Mouse (Mus musculus): ENCODE measurements at regions not wholly inside any gene's neighbourhood (a gene's known extent, or its start where the extent isn't known, plus 50 kb on each side); places are given as distances from the start of the nearest gene placed in this dataset.
"Not testable (repeated sequence)": the region's sequence is repeated elsewhere in the genome, so short reads cannot be mapped to it uniquely, and the experiment has no call there.

DNA sequence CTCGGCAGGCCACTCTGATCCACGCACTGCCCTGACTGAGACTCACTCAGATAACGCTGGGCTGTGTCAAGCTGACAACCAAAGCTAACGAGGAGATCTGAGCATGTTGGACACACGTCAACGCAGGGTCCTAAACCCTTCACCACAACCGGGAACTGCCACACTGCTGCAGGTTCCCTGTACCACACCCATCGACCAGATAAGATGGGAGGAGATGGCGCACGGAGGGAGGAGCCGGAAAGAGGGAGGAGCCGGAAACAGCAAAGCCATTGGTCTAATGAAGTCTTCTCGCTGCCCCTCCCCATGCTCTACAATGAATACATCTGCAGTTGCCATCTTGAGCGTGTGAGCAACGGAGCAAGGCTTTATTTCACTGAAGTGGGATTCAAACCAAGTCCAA, 182.9 kb upstream of the Rpl38 start:
- DNase-seq (ENCODE audit: low spot score in 2 of 2): no peak

DNA sequence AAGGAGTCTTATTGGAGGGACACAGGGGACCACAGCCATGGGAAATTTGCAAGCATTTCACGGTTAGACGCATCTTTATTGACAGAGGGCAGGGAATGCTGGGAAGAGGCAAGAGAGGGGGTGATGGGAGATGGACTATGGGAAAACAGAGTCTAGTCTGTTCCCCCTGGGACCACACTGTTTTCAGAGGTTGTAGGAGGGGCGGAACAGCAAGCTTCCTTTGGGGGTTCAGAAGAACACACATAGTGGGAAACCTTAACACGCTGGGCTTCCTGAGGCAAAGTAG, 183.7 kb upstream of the Rpl38 start:
- DNase-seq (ENCODE audit: low spot score in 2 of 2): no peak

DNA sequence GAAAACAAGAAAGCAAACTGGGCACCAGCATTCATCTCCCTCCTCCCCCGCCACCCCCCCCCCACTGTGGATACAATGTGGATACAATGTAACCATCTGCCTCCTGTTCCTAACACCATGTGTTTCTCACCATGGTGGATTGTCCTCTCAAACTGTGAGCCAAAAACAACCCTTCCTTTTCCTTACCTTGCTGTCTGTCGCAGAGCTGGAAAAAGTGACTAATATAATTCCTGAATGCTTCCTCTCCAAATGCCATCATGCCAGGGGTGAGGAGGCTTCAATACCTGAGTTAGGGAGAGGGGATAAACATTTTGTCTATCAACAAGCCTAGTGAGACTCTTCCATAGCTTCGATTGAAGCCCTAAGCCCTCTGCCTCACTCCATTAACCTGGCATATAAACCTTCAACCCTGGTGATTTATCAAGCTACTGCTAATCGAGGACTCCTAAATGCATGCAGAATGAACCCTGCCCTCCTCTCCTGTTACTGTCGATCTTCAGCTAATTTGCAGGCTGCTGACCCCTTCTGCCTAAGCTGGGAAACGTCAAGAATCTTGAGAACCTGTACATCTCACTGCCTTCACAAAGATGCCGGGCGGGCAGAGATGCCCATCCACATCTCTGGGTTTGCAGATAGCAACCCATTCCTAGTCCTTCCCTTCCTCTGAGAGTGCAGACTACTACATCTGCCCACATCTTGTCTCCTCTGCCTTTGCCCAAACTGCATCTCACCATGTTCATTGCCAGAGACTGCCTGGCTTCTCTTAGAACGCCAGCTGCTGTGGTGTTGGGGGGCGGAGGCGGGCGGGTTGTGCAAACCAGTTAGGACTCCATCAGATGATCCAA, 184.3 kb upstream of the Rpl38 start:
- no peak for DNase-seq (ENCODE audit: low spot score in 2 of 2)

DNA sequence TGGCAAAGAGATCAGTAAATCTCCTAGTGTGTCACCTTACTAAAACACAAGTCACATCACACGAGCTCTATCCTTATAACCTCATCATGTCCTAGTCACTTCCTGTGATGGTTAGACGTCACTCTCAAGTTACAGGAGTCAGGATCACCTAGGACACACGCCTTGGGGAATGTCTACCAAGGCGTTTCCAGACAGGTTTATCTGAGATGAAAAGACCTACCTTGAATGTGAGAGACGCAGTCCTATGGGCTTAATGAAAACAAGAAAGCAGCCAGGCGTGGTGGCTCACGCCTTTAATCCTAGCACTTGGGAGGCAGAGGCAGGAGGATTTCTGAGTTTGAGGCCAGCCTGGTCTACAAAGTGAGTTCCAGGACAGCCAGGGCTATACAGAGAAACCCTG, 185.0 kb upstream of the Rpl38 start:
- DNase-seq (ENCODE audit: low spot score in 2 of 2): not testable (repeated sequence)

DNA sequence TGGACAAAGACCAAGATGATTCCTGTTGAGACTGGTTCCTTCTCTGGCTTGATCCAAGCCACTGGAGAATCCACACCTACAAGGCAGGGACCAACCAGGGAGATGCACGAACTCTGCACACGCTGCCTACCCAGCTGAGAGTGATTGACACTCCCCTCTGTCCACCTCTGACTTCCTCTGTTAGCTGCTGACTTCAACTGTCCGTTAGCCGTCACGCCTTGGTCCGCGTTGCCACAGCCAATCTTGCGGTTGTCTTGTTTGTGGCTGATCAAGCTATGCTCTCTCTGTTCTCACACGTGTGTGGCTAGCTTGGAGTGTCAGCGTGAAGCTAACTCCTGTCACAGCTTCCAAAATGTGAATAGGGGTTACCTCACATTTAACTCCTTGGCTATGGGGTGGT, 186.3 kb upstream of the Rpl38 start:
- DNase-seq (ENCODE audit: low spot score in 2 of 2): peak; percentile 27 to 57

DNA sequence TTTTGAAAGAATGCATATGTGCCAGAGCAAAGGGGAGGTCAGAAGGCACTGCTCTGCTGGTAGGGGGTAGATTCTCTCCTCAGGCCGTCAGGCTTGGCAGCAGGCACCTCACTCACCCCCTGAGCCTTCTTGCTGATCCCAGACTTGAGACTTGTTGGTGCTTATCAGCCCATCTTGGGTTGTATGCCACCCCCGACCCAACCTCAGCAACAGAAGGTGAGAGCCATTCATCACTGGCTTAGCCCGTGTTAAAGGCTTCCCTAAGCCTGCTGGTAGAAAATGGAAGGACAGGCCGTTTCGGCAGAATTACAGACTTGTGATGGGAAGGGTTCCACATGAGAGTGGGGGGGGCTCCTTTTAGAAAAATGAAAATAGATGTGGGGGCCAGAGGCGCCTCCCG, 187.3 kb upstream of the Rpl38 start:
- DNase-seq (ENCODE audit: low spot score in 2 of 2): no peak

DNA sequence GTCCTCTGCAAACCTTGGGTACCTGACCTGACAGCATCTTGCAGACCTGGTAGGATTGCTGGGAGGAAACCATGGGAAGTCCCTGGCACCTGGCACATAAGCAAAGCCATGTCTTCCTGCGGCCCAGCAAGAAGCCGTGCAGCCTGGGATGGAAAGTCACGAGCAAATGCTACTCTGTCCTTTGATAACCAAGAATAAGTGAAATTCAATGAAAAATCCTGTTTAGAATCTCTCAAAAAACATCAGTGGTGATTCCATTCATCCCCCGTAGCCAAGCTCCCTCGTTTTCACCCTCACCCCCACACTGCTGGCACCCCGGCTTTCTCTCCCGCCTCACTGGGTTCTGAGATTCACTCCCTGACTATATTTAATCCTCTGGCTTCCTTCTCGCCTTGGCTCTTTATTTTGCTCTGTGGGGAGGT, 188.2 kb upstream of the Rpl38 start:
- DNase-seq (ENCODE audit: low spot score in 2 of 2): no peak

DNA sequence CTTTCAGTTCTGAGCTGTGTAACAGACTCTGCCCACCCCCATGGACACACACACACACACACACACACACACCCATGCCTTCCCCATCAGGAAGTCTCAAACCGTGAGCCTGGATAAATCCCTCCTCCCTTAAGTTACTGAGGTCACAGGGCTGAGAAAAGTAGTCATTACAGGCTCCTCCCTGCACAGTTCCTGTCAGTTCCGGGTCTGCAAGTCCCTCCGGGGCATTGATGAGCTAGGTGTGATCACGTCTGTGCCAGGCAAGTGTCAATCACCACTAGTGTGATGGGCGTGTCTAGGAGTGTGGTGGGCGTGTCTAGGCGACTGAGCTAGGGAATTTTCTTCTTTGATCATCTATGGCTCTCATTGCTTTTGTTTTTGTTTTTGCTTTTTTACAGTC, 189.6 kb upstream of the Rpl38 start:
- peak; percentile 42 to 52 for DNase-seq (ENCODE audit: low spot score in 2 of 2)

DNA sequence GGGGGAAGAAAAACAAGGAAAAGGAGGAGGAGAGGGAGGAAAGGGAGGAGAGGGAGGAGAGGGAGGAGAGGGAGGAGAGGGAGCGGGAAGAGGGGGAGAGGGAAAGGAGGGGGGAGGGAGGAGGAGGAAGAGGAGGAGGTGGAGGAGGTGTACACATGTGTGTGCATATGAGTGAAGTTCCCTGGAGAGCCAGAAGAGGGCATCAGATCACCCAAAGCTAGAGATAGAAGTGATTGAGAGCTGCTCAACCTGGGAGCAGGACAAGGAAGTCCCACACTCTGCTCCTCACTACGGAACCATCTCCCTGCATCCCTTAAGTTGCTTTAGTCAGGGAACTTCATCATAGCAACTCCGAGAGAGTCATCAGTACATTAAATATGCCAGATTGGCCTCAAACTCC, 191.0 kb upstream of the Rpl38 start:
- DNase-seq (ENCODE audit: low spot score in 2 of 2): no peak

DNA sequence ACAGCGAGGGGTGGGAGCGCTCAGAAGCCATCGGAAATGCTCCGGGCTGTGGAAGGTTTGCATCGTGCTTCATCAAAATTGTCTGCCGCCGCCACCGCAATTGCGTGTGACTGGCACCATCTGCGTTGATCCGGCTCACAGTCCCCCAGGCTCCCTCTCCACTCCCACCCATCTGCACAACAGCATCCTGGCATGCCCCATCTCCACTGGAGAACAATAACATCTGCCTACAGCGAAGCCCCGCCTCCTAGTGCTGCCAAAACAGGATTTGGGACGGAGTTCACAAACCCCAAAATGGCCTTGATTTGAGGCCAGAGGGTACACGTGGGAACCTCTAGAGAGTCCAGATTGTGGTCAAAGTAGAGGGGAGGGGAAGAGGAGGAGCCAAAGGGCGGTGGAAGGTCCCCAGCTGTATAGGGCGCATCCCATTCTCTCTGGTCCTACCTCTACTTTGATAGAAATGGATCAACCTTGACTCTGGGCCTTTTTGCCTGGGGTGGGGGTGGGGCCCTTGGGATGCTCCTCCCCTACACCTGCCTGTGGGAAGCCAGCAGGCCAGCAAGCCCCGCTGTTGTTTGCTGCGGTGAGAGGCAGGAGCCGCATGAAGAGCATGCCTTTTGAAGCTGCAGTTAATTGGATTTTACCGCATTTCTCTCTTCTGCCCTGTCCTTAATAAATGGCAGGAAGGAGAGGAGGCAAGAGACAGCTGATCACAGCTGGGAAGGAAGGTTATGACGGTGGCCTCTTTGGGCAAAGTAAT, 195.6 kb upstream of the Rpl38 start:
- DNase-seq (ENCODE audit: low spot score in 2 of 2): no peak

DNA sequence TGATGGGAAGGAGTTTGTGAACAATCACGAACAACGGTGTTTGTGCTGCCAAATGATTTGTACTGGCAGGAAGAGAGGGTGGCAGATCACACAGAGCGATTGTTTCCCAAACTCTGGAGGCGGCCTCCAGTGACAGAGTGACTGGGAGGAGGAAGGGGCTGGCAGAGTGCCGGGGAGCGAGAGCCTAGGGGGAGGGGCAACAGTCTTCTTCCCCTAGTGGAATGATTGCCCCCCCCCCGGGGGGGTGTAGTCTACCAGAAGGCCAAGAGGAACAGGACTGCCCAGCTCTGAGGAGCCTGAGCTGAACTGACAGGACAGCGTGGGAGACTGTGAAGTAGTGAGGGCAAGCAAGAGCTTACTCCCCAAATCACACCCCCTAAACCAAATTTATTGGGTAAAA, 199.9 kb upstream of the Rpl38 start:
- DNase-seq (ENCODE audit: low spot score in 2 of 2): no peak

DNA sequence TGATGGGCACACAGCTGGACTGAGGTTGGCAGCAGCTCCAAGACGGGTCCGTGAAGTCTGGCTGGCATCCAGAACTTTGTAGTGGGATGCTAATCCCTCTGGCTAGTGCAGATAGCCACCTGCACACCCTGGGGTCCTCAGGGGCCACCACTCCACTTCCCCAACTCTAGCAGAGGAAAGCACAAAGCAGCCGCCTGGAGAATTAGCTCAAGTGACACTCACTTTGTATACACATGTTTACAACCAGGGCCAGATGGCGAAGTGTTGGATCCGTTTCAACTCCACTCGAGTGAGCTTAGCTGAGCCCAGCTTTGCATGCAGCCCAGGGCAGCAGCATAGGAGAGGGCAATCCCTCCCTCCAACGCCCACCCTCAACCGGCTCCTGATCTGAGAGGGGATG, 200.5 kb upstream of the Rpl38 start:
- no peak for DNase-seq (ENCODE audit: low spot score in 2 of 2)

DNA sequence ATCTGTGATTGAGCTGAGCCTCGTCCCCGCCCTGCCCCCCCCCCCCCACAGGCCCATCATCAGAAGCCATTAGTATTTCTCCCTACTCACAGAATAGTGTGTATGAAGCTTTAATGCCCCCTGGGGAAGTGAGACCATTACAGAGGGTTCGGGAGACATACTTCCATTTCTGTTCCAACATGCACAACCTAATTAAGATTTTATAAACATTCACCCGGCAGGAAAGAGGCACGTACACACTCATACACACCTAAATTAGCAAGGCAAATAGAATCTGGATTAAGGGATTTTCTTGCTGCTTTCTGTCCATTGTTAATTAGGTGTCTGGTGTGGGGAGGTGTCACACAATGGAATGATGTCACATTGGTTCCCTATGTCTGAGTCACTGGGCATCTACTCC, 202.8 kb upstream of the Rpl38 start:
- DNase-seq (ENCODE audit: low spot score in 2 of 2): no peak

DNA sequence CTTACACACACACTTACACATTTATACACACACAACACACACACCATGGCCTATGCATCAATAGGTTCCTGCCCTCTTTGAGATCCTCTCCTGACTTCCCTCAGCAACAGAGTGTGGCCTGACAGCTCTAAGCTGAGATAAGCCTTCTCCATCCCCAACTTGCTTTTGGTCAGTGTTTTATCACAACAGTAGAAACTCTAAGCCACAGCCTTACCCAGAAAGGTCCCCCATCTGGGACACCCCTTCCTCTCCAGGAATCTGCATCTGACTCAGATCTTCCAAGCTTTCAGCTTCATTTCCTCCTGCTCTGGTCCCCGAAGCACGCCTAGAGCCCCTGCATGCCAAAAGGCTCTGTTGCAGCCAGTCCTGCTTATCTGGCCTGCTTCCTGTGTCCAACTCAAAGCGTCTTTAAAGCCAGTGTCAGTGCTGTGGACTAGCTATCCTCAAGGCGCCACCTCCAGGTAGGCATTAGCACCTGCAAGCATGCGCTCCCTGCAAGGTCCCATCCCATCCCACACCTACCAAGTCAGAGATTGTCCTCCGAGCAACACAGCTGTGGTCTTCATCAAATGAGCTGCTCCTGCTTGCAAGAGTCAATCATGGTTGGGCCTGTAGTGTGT, 205.5 kb upstream of the Rpl38 start:
- DNase-seq (ENCODE audit: low spot score in 2 of 2): peak in 1 of 2 experiments; percentile 29

DNA sequence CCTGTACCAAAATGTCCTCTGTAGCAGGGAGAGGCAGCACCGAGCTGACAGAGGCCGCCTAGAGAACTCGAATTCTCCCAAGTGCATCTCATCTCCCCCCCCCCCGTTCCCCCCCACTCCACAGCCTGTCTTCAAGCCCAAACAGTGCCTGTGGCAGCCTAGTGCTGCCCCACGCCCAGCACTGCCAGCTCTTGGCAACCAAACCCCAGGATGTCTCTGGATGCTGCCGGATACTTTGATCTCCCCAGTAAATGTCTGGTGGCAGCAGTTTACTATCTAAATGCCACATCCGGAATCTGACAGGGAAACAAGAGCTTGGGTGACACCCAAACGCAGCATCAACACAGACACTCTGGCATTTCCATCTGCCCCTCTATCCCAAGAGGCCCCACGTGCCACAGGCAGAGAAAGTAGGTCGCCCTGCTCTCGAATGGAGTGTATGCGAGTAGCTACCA, 213.4 kb upstream of the Rpl38 start:
- no peak for DNase-seq (ENCODE audit: low spot score in 2 of 2)

DNA sequence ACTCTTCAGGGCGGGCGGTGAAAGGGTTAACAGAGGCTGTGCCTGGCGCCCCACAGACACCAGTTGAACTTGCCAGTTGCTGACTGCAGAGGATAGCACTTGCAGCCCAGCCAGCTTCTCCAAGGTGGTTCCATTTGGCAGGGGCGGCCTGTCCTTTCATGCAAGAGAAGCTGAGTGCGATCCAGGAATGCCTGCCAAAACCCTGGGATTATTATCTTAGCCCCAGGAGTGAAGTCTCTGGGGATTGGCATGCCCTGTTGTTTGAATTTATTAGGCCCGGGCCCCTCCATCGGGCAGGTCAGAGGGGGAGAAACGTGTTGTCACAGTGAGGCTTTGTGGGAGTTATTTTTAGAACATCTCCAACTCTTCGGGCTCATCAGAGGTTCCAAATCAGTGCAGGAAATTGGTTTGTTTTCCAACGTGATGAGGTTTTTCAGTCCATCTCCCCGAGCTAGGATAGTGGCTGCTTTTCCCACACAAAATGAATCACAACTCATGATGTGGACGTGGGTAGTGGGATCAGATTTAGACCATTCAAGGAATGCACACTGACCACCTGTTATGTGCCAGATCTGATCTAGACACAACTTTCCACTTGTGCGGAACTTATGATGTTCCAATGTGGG, 219.4 kb upstream of the Rpl38 start:
- no peak for DNase-seq (ENCODE audit: low spot score in 2 of 2)

DNA sequence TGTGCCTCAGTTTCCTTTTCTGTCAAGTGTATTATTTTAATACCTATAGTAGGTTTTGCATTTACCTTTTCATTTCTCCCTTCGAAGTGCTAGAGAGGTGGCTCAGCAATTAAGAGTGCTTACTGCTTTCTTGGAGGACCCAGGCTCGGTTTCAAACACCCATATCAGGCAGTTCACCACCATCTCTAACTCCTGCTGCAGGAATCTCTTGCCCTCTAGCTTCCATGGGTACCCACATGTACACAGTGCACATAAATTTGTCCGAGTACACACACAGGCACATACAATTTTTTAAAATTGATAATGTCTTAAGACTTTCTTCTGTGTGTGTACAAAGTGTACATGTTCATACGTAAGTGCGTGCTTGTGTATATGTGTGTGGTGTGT, 220.9 kb upstream of the Rpl38 start:
- no peak for DNase-seq (ENCODE audit: low spot score in 2 of 2)

DNA sequence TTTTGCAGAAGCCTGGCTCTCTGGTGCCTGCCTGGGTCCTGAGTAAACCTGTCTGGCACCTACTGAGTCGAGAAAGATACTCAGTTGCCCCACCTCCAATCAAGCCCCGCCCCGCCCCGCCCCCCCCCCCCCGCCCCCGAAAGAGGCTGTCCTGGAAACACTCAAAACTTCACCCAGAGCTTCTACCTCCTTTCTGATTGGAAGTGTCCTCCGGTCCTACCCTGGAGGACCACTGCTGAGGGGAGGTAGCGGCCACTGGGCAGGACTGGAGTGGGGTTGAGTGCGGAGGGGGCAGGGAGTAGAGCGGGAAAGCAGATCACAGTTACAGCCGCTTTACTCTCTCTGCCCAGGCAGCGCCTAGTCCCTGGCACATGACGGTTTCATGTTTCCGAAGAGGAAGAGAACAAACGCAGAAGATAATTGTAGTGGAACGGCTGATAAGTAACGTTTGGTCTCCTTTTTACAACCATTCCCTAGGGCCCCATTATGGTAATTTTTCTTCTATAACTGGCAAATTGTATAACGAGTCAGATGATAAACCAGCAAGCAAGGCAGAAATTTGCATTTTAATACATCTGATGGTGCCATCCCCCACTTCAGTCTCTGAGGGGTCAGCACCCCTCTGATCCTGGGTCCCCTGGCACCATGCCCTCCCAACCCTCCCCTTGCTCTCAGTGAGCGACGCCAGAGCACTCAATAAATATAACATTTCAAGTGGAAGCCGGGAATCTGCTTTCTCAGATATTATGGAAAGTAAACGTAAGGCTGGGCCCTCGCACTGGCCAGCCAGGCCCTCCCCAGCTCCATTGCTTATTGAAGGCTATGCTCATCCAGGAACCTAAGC, 221.5 kb upstream of the Rpl38 start:
- DNase-seq (ENCODE audit: low spot score in 2 of 2): peak; percentile 6 to 72

DNA sequence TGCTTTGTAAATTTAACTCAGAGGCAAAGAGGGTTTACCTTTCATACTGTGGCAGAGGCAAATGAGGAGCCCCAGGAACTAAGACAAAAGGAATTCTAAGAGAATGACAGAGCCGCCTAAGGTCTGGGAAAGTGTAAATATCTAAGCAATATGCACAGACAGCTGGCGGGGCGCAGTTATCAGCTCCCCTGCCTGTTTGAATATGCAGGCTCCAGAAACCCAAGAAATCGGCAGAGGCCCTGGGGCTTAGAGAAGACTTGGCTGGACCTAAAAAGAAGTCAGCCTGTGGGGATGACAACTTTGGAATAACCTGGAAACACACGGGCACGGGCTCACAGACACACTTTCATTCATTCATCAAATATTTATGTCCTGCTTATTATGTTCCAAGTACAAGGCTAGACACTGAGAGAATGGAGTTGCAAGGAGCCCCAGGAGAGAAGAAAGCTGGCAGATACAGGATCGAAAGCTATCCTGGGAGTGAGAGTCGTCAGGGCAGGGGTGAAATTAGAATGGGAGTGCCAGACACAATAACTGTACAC, 222.2 kb upstream of the Rpl38 start:
- DNase-seq (ENCODE audit: low spot score in 2 of 2): no peak

DNA sequence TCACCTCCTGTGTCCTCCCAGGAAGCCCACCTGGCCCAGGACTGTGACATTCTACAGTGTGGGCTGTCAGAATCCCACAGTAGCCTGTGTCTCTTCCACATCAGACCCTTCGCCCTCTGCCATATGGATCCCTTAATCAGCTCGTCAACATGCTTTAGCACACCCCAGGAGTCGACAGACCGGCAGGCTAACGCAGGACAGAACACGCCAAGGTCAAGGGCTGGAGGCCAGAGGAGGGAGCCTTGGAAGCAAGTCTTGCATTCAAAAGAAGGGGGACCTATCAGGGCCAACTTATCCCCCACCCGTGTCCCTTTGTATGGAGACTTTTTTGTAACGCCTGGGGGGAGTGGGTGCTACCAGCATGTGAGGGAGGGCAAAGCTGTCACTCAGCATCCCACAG, 224.1 kb upstream of the Rpl38 start:
- DNase-seq (ENCODE audit: low spot score in 2 of 2): no peak

DNA sequence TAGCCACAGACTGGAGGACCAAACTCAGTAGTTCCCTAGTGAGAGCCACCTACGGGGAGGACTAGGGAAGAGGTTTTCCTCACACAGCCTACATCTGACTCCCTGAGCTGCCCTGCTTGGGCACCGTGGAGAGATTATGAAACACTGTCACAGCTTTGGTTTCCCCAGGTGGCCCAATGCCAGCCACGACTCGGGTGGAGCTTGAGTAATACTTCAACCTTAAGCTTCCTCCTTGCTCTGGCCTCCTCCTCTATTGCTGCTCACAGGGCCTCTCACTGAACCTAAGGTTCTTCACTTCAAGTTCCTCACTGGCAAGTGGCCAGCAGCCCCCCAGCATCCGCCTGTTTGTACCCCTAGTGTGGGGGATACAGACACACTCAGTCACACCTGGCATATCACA, 224.9 kb upstream of the Rpl38 start:
- DNase-seq (ENCODE audit: low spot score in 2 of 2): no peak
